Mouse (Mus musculus) adrenal gland, adult 8-10 months (tissue): ENCODE results near the gene Epn3. TPM values are rescaled to one million over a fixed set of nuclear protein-coding genes. Genes with fewer than 3 reads are reported as not detected.

ENCODE experiments used
- DNase-seq: peaks from one replicate; pipeline ENCODE4 v3.0.0; 2022
- total RNA-seq, 4 experiments: library from RNA; stranded (reverse); gene quantifications; 2 replicates each; pipeline ENCODE4 v1.2.4; 2022

Epn3 gene
- total RNA-seq, 4 experiments from 2014 or later: 45.0 to 65.6 (median 56.0) TPM

DNA sequence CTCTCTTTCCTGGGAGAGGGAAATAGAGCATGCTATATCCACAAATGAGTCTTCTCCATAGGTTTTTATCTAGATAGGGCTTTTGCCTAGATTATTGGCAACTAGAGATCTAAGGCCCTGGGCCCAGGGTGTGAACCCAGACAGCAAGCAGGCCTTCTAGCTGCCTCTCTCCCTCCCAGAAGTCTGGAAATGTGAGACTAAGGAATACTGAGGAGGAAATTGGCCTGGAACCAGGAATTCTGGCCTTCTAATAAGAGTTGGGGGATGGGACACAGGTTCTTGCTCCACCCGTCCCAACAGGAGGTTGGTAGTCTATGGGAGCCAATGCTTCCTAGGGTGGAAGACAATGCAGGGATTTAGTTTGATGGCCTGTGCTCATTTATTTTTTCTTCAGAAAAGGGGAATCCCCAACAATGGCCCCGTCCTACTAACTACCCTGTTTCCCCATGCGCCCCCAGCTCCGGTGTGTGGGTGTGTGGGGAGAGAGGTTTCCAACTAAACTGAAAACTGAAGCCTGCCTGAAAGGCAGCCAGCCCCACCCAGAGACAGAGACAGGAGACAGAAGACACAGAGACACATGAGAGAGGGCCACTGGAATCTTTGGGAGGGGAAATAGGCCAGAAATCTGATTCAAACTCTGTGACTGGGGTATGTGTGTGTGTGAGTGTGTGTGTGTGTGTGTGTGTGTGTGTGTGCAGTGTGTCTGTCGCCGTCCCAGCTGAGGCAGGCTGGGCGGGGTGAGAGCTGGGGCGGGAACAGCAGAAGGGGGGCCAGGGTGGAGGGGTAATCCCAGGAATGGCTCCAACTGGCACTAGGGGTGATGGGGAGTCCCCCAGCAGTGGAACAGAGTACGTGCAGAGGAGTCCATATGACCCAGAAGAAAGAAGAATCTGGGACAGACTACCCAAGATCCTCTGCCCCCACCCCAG, 30.4 kb downstream of the Epn3 start:
- DNase-seq: no peak

GRCm38 (mm10) chr11:94468582-94469064, 31.2 kb downstream of the Epn3 start:
- DNase-seq: no peak

- no peak for DNase-seq
Measured at GRCm38 (mm10) chr11:94466333-94466855, 33.4 kb downstream of the Epn3 start.

DNA sequence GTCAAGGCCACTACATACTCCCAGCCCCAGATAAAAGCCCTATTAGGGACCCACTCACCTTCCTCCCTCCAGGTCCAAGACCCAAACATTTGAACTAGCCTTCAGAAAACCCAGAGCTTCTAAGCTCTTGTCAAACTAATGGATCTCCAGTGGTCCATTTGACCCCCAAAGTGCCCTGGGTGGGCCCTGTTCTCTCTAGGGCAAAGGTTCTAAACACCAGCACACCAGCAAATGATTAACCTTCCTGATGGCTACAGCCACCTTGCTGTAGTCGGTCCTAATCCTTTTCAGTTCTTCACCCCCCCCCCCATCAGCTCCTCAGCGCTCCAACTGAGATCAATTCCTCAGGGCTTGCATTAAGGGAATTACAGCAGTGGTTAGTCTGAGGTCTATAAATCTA, 35.6 kb downstream of the Epn3 start:
- DNase-seq: no peak

- no peak for DNase-seq
Measured at GRCm38 (mm10) chr11:94461856-94462255, 37.9 kb downstream of the Epn3 start.

DNA sequence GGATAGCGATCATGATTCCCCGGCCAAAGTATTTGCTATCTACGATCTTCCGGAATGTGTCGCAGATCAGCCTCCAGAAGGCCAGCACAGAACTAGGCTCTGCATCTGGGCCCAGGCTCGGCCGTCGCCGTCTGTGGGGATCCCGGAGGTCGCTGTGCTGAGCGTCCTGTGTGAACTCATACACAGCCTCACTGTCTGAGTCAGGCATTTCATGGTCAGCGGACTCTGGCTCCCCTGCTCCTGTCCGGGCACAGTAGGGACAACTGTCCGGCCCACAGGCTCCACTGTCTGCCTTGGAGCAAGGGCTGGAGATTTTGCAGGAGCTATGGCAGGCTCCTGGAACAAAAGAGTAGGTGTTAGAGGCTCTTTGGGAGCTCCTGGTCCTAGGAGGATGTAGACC, 42.8 kb downstream of the Epn3 start:
- DNase-seq: no peak

- DNase-seq: no peak
Measured at GRCm38 (mm10) chr11:94456347-94456746, 43.4 kb downstream of the Epn3 start.

DNA sequence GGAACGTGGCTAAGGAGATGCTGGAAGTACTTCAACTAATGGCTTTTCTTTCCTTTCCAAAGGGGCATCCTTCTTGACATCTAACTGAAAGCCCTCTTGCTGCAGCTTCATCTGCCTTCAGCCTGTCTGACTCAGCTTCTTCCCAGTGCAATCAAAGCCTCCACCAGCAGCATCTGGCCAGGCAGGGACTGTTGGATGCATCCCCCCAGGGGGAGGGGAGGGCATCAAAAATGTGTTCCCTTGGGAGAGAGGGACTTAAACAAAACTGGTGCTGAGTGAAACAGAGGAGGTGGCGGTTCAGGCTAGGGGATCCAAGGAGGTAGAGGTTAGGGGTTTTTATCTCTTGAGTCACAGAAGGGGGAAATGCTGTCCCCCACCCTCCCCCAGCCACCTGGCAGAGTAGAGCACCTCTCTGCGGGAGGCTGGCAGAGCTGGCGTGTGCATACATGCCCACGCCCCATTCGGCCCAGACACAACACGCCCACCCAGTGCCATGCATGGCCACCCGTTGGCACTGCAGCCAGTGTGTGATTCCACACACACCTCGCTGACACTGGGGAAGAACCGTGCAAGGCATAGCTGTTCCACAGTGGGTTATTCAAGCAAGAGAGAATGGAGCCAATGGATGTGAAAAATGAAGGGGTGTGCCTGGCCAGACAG, 44.5 kb downstream of the Epn3 start:
- no peak for DNase-seq

GRCm38 (mm10) chr11:94454756-94455155, 45.0 kb downstream of the Epn3 start:
- no peak for DNase-seq

- no peak for DNase-seq
Measured at GRCm38 (mm10) chr11:94451091-94451773, 48.5 kb downstream of the Epn3 start.

- DNase-seq: no peak
Measured at GRCm38 (mm10) chr11:94449886-94450285, 49.9 kb downstream of the Epn3 start.

DNA sequence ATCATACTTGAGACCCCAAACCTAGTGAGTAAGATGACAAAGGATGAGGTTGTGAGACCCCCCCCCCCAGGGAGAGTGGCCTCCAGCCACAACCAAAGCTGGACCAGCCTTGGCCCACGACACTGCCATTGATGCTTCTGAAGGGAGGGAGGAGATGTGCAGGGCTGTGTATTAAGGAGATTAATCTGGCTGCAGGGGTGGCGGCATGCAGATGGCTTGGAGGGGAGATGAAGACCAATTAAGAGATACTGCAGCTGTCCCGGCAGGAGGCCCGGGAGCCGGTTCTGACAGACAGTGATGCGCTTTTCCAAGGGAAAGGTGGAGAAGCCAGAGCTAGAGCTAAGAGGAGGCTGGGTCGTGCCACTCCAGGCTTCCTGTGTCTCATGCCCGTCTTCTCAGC, 50.5 kb downstream of the Epn3 start:
- DNase-seq: no peak

DNA sequence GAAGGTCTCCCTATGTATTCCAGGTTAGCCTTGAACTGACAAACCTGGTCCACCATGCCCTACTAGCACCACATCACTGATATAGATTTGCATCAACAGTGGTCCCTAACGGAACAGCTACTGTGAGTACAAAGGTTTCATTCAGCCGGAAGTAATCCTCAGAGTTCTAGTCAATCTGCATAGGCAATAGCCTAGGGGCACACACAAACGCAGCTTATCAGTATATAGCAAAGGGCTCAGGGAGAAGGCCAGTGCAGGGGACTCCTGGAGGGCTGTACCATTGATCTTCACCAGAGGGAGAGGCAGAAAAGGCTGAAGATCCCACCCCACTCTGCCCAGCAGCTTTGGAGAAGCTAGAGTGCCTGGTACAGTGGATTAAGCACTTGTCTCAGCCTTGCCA, 52.8 kb downstream of the Epn3 start:
- DNase-seq: no peak

DNA sequence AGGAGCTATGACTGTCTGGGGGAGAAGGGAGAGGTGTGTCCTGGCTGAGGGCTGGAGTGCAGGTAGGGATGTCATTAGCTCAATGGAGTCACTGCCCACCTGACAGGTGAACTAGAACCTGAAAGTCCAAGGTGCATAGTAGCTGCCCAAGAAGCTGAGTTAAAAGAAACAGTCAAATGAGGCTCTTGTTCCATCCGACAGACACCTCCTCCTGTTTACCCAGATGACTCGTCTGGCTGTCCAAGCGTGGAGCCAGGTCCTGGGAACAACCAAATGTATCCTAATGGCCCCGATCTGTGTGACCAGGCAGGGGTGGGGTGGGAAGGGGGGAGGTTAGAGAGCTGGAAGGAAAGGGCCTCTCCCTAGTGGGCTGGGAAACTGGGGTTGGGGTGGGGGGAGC, 54.5 kb downstream of the Epn3 start:
- no peak for DNase-seq

DNA sequence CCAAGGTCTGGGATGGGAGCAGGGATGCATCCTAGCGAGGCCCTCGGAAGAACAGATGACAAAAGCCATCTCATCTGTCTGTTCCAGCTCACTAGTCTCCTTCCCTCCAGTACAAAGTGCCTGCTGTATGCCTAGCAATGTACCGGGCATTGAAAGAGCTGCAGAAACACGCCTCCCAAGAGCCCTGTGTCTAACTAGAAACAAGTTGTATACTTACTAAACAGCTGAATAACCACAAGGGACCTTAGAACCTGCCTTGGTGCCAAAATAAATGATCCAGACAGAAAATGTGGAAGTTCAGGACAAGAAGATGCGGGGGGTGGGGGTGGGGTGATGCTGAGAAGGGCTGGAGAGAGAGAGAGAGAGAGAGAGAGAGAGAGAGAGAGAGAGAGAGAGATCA, 54.9 kb downstream of the Epn3 start:
- DNase-seq: no peak

DNA sequence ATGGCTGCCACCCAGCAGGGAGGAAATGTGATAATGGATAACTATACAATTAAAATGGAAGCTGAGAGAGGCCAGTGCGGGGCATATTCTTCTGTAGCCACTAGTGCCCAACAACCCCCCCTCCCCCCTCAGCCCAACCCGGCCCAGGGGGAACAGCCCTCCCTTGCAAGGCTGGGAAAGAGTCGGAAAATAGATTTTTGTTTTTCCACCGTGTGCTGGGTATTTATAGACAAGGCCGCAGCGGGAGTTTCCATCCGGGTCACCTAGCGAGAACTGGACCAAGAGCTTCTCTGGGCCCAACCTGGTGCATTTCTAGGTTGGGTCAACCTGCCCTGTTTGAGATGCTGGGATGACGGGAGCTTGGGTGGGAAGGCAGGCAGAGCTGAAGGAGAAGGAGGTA, 58.0 kb downstream of the Epn3 start:
- DNase-seq: no peak

GRCm38 (mm10) chr11:94441122-94441521, 58.7 kb downstream of the Epn3 start:
- no peak for DNase-seq

DNA sequence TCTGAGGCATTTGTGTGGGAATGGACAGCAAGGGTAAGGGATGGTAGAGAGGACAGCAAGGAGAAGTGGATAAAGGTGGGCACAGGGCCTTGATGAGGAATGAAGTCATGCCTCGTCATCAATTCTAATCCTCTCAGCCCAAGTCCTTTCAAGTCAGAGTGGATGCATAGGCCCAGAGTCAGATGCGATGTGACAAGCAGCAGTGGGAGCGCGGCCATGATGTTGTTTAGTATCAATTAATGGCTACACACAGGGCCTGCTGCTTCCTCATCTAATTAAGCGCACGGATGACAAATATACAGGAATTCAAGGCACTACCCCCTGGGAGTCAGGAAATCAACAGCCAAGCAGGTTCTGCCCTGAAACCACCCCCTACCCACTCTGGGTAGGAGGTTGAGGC, 59.4 kb downstream of the Epn3 start:
- DNase-seq: no peak
